Comparison of ENCODE assay signal across 15 mouse cellular contexts in genomic region chr12:28969671-28970379, GRCm38 (mm10).
DNase-seq lines count a peak whose midpoint lies in the region; ATAC-seq and TF ChIP-seq lines count a peak whose summit lies in the region.
"Had no signal": no experiment of that assay in that cellular context is flagged by ENCODE, and none has a peak within 500 bp of the region (broad histone marks: within the 10 kb centered on the region; RNA-seq: fewer than 3 reads in every experiment).

No protein-coding gene starts in this region.

- H3K4me3 ChIP-seq in intestine, postnatal 0 days (ENCODE audit: low read depth, low read length), result no peak overlapping the region
- H3K4me3 ChIP-seq: hindbrain, embryonic 13.5 days; lung, embryonic 15.5 days; megakaryocyte, embryonic 14.5 days had no signal

- H3K4me1 ChIP-seq in intestine, postnatal 0 days (replicated peaks; ENCODE audit: control insufficient read depth, insufficient read depth, low read length), result no peaks in the 10 kb centered on the region
- H3K4me1 ChIP-seq: lung, embryonic 15.5 days; megakaryocyte, embryonic 14.5 days had no signal

- ATAC-seq in intestine, postnatal 0 days, result no peak
- ATAC-seq: forebrain, embryonic 16.5 days had no signal

- H3K4me2 ChIP-seq in intestine, postnatal 0 days (replicated peaks; ENCODE audit: low read depth), result no peak overlapping the region
- H3K4me2 ChIP-seq: hindbrain, embryonic 13.5 days; lung, embryonic 15.5 days had no signal

- no peak overlapping the region for H3K9ac ChIP-seq in intestine, postnatal 0 days (ENCODE audit: low read depth, low read length)
- H3K9ac ChIP-seq: hindbrain, embryonic 13.5 days; lung, embryonic 15.5 days had no signal

- no peaks in the 10 kb centered on the region for H3K9me3 ChIP-seq in intestine, postnatal 0 days (ENCODE audit: control insufficient read depth)
- H3K9me3 ChIP-seq: lung, embryonic 15.5 days; megakaryocyte, embryonic 14.5 days had no signal

- TF ChIP-seq CTCF in intestine, postnatal 0 days (IDR thresholded peaks at IDR 0.05; ENCODE audit: low read depth), result no peak

- H3K27me3 ChIP-seq in intestine, postnatal 0 days (replicated peaks; ENCODE audit: control insufficient read depth, insufficient read depth, low read length), result no peaks in the 10 kb centered on the region
- H3K27me3 ChIP-seq: hindbrain, embryonic 13.5 days; lung, embryonic 15.5 days; megakaryocyte, embryonic 14.5 days had no signal

- H3K27ac ChIP-seq in intestine, postnatal 0 days (ENCODE audit: low read depth, low read length), result no peak overlapping the region
- H3K27ac ChIP-seq: hindbrain, embryonic 13.5 days; lung, embryonic 15.5 days had no signal

- H3K36me3 ChIP-seq in intestine, postnatal 0 days (ENCODE audit: control insufficient read depth, insufficient read depth), result no peaks in the 10 kb centered on the region
- H3K36me3 ChIP-seq: lung, embryonic 15.5 days had no signal

- peak; percentile 31 to 50 for DNase-seq in cerebellum, postnatal 10 days
- DNase-seq in cerebellum, adult 9-11 months, result no peak
- peak; percentile 83 for DNase-seq in brain, adult 2 months (ENCODE audit: low read depth, low spot score)
- DNase-seq in left cerebral cortex, adult 11 months (ENCODE audit: low spot score), result peak; percentile 47
- peak; percentile 56 to 60 for DNase-seq in right cerebral cortex, adult 2 months (ENCODE audit: low spot score in 2 of 2)
- no peak for DNase-seq in spleen, postnatal 4 days (ENCODE audit: low spot score in 2 of 2)
- DNase-seq: B cell, adult 2 months; kidney, adult 9 months; liver; thymus, postnatal 4 days had no signal

- WGBS in intestine, postnatal 0 days, result 76% methylated on average over 2 of the region's 2 CpGs

Comparison
In these comparisons a context has a peak if more than half of its experiments do, and no peak if none do; other contexts are left out.
1. DNase-seq: peak in cerebellum, postnatal 10 days (2 of 2), brain, adult 2 months (single experiment), left cerebral cortex, adult 11 months (single experiment) and right cerebral cortex, adult 2 months (2 of 2); none in cerebellum, adult 9-11 months (single experiment) and spleen, postnatal 4 days (0 of 2).